Mouse (Mus musculus) CH12.LX (cell line): Measurements from ENCODE around the gene Trim44. TPM values are rescaled to one million over a fixed set of nuclear protein-coding genes. Genes with fewer than 3 reads are reported as not detected.

Source experiments
- DNase-seq: peaks from one replicate; pipeline ENCODE4 v3.0.0-alpha.2; 2013; ENCODE audit errors: extremely low read depth
- H3K27ac ChIP-seq: 2 replicates; pipeline ENCODE4 v1.5.1; 2012; ENCODE audit warnings: low read depth, mild to moderate bottlenecking, control low read depth, moderate library complexity; ENCODE audit not compliant: insufficient read depth
- H3K27me3 ChIP-seq: replicated peaks from 2 replicates; pipeline ENCODE3; 2012; ENCODE audit warnings: inconsistent platforms
- H3K36me3 ChIP-seq, 2 experiments: replicated peaks in 1 of 2; 2 replicates each; pipeline versions ENCODE3 to v1.6.1; 2012; ENCODE audit warnings: inconsistent platforms in 1 of 2, low read length in 1 of 2, mild to moderate bottlenecking in 1 of 2, mixed read lengths in 1 of 2, moderate library complexity in 1 of 2; ENCODE audit not compliant: control insufficient read depth in 1 of 2, insufficient read depth in 1 of 2
- H3K4me1 ChIP-seq, 2 experiments: 2 replicates each; pipeline ENCODE4 v1.6.1; 2012; ENCODE audit warnings: inconsistent platforms in 1 of 2, moderate library complexity in 1 of 2; ENCODE audit not compliant: insufficient read depth in 2 of 2, control insufficient read depth in 1 of 2
- H3K4me2 ChIP-seq: 2 replicates; pipeline ENCODE4 v1.6.1; 2012; ENCODE audit warnings: low read depth, mild to moderate bottlenecking, control low read depth; ENCODE audit not compliant: poor library complexity, insufficient read depth, severe bottlenecking
- H3K4me3 ChIP-seq, 3 experiments: fragments of 150-350 bp in 1 of 3; sonication (generic) in 1 of 3; replicated peaks in 1 of 3; 2 replicates each; pipeline versions ENCODE3 to v1.5.1; 2011 to 2012; ENCODE audit warnings: low read depth in 2 of 3, low read length in 2 of 3, mild to moderate bottlenecking in 2 of 3, moderate library complexity in 2 of 3, control low read depth in 1 of 3, improper control_type of control experiment in 1 of 3, inconsistent platforms in 1 of 3, mixed read lengths in 1 of 3; ENCODE audit not compliant: poor library complexity in 1 of 3
- H3K79me2 ChIP-seq: replicated peaks from 2 replicates; pipeline ENCODE4 v1.6.1; 2012; ENCODE audit warnings: mild to moderate bottlenecking, moderate library complexity; ENCODE audit not compliant: control insufficient read depth, poor library complexity, insufficient read depth, severe bottlenecking; ENCODE audit errors: extremely low read depth
- H3K9ac ChIP-seq: 2 replicates; pipeline ENCODE4 v1.6.1; 2012; ENCODE audit warnings: low read depth, mild to moderate bottlenecking, control low read depth, moderate library complexity; ENCODE audit not compliant: insufficient read depth
- H3K9me3 ChIP-seq: replicated peaks from 2 replicates; pipeline ENCODE3; 2012; ENCODE audit warnings: low read length, inconsistent platforms, mixed read lengths
- BHLHE40 ChIP-seq: IDR thresholded peaks from 2 replicates; pipeline ENCODE4 v1.6.1; 2011; ENCODE audit warnings: mild to moderate bottlenecking, low read depth, low read length, improper control_type of control experiment
- CHD2 ChIP-seq: IDR thresholded peaks from 2 replicates; pipeline ENCODE4 v1.6.1; 2011; ENCODE audit warnings: low read length, improper control_type of control experiment
- JUND ChIP-seq: conservative IDR thresholded peaks from 2 replicates; pipeline ENCODE4 v1.6.1; 2011; ENCODE audit warnings: low read depth, low read length, improper control_type of control experiment
- KAT2A ChIP-seq: IDR thresholded peaks from 2 replicates; pipeline ENCODE4 v1.6.1; 2012; ENCODE audit warnings: low read length, improper control_type of control experiment, inconsistent platforms; ENCODE audit not compliant: insufficient replicate concordance
- MAFK ChIP-seq: IDR thresholded peaks from 2 replicates; pipeline ENCODE4 v1.6.1; 2011; ENCODE audit warnings: low read length, improper control_type of control experiment; ENCODE audit not compliant: insufficient replicate concordance
- MAX ChIP-seq: IDR thresholded peaks from 2 replicates; pipeline ENCODE4 v1.6.1; 2011; ENCODE audit warnings: low read length, improper control_type of control experiment
- MAZ ChIP-seq: IDR thresholded peaks from 2 replicates; pipeline ENCODE4 v1.6.1; 2012; ENCODE audit warnings: low read depth, mild to moderate bottlenecking, inconsistent platforms, low read length, improper control_type of control experiment, moderate library complexity
- MEF2A ChIP-seq: IDR thresholded peaks from 2 replicates; pipeline ENCODE4 v1.6.1; 2014; ENCODE audit warnings: low read depth, mild to moderate bottlenecking, inconsistent platforms, low read length, improper control_type of control experiment, borderline replicate concordance
- MXI1 ChIP-seq: IDR thresholded peaks from 2 replicates; pipeline ENCODE4 v1.6.1; 2011; ENCODE audit warnings: mild to moderate bottlenecking, low read depth, low read length, improper control_type of control experiment
- NELFE ChIP-seq: IDR thresholded peaks from 2 replicates; pipeline ENCODE4 v1.6.1; 2011; ENCODE audit warnings: low read depth, low read length, improper control_type of control experiment
- NRF1 ChIP-seq: IDR thresholded peaks from 2 replicates; pipeline ENCODE4 v1.6.1; 2014; ENCODE audit warnings: low read depth, mild to moderate bottlenecking, inconsistent platforms, low read length, improper control_type of control experiment, moderate library complexity
- RAD21 ChIP-seq: IDR thresholded peaks from 2 replicates; pipeline ENCODE4 v1.6.1; 2011; ENCODE audit warnings: low read depth, mild to moderate bottlenecking, low read length, improper control_type of control experiment, moderate library complexity
- SIN3A ChIP-seq: IDR thresholded peaks from 2 replicates; pipeline ENCODE4 v1.6.1; 2012; ENCODE audit warnings: low read length, improper control_type of control experiment, inconsistent platforms
- UBTF ChIP-seq: IDR thresholded peaks from 2 replicates; pipeline ENCODE4 v1.6.1; 2012; ENCODE audit warnings: low read depth, mild to moderate bottlenecking, inconsistent platforms, low read length, improper control_type of control experiment, moderate library complexity
- USF1 ChIP-seq: IDR thresholded peaks from 2 replicates; pipeline ENCODE4 v1.6.1; 2014; ENCODE audit warnings: low read depth, mild to moderate bottlenecking, inconsistent platforms, low read length, improper control_type of control experiment
- USF2 ChIP-seq: conservative IDR thresholded peaks from 2 replicates; pipeline ENCODE4 v1.6.1; 2011; ENCODE audit warnings: low read depth, low read length, improper control_type of control experiment
- ZC3H11A ChIP-seq: IDR thresholded peaks from 2 replicates; pipeline ENCODE4 v1.6.1; 2012; ENCODE audit warnings: low read depth, mild to moderate bottlenecking, inconsistent platforms, low read length, improper control_type of control experiment
- ZKSCAN1 ChIP-seq: IDR thresholded peaks from 2 replicates; pipeline ENCODE4 v1.6.1; 2012; ENCODE audit warnings: low read depth, inconsistent platforms, low read length, improper control_type of control experiment, borderline replicate concordance
- dilution Hi-C: fragments of 300-500 bp; cut with MboI; formaldehyde crosslinking; loops from 2 replicates; pipeline ENCODE4 v1.14.3; 2020; ENCODE audit warnings: low sequenced_read_pairs; ENCODE audit not compliant: extremely low pct_unique_long_range_greater_than_20kb, extremely low pct_ligation_motif_present
- in situ Hi-C: fragments of 300-500 bp; cut with MboI; formaldehyde crosslinking; loops from 3 replicates; pipeline ENCODE4 v1.14.3; 2019; ENCODE audit warnings: low sequenced_read_pairs, low pct_ligation_motif_present, low pct_unique_long_range_greater_than_20kb, mixed read lengths
- polyA plus RNA-seq: library from polyadenylated mRNA; unstranded; fragments of >175 nt; gene quantifications from 2 replicates; pipeline ENCODE4 v1.2.1, GENCODE M21; 2012; ENCODE audit warnings: low read depth; ENCODE audit not compliant: insufficient read length
- total RNA-seq, 2 experiments: library from RNA; depleted of rRNA; stranded (reverse); fragments of 300-350 nt in 1 of 2; fragments of >200 nt in 1 of 2; gene quantifications; 2 replicates each; pipeline ENCODE4 v1.2.3; 2012 to 2014

Trim44 gene
- total and polyA plus RNA-seq, 3 experiments: 22.7 to 77.5 (median 28.0) TPM

- Histone ChIP-seq H3K36me3 (peaks cover 0 to 30% of the 10 kb centered on the region in 2 experiments), H3K9ac (no peak overlapping the region), H3K27me3 (no peaks in the 10 kb centered on the region), H3K4me2 (no peak overlapping the region), H3K4me1 (peaks cover 0 to 24% of the 10 kb centered on the region in 2 experiments; a peak in 2 of 4 replicates), H3K27ac (no peak overlapping the region), H3K4me3 (no peak overlapping the region), H3K9me3 (no peaks in the 10 kb centered on the region), H3K79me2 (no peaks in the 10 kb centered on the region)
- peak; percentile 6 for DNase-seq
- in situ Hi-C loops (no loop called here), dilution Hi-C loops (no loop called here)
- TF ChIP-seq NRF1: no peak
- TF ChIP-seq CHD2: no peak
- no peak for TF ChIP-seq SIN3A
- no peak for TF ChIP-seq USF1
- no peak for TF ChIP-seq ZC3H11A
- TF ChIP-seq USF2: no peak
- no peak for TF ChIP-seq MAFK
- TF ChIP-seq MAZ: no peak
- no peak for TF ChIP-seq MEF2A
- no peak for TF ChIP-seq UBTF
- TF ChIP-seq KAT2A: no peak
- TF ChIP-seq RAD21: no peak
- TF ChIP-seq, all 38 proteins: peak for 0
Measured at GRCm38 (mm10) chr2:102324336-102324735, 83.3 kb downstream of the Trim44 start.

DNA sequence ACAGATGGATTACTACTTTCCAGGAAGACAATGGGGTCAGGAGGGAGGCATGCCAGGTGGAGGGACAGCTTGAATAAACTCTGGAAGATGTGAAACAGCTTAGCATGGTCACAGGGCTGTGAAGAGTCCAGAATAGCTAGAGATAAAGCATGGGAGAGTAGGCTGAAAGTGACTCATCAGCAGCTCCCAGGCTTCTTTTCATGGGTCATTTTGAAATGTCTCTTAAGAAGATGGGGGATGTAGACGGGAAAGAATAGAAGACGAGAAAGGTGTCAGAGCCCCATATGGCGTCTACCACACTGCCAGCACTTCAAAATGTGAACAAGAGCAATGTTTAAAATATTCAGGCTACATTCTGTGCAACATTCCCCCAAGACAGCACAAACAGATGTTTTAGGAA lies 91.1 kb downstream of the Trim44 start:
- H3K4me2 ChIP-seq: no peak overlapping the region
- dilution Hi-C loops (no loop called here), in situ Hi-C loops (no loop called here)
- no peaks in the 10 kb centered on the region for H3K27me3 ChIP-seq
- TF ChIP-seq BHLHE40 (no peak), UBTF (no peak), JUND (no peak), MXI1 (no peak), MEF2A (no peak), SIN3A (no peak), MAX (no peak), ZKSCAN1 (no peak), NELFE (no peak)
- H3K9me3 ChIP-seq: no peaks in the 10 kb centered on the region
- no peak overlapping the region for H3K9ac ChIP-seq
- H3K4me1 ChIP-seq: peaks cover 0 to 3% of the 10 kb centered on the region in 2 experiments; a peak in 1 of 4 replicates
- H3K4me3 ChIP-seq: no peak overlapping the region
- H3K36me3 ChIP-seq: peaks cover 2 to 50% of the 10 kb centered on the region in 2 experiments
- no peaks in the 10 kb centered on the region for H3K79me2 ChIP-seq
- no peak overlapping the region for H3K27ac ChIP-seq
- no peak for DNase-seq
